11 mouse cellular contexts compared by ENCODE assay signal in the genomic region with DNA sequence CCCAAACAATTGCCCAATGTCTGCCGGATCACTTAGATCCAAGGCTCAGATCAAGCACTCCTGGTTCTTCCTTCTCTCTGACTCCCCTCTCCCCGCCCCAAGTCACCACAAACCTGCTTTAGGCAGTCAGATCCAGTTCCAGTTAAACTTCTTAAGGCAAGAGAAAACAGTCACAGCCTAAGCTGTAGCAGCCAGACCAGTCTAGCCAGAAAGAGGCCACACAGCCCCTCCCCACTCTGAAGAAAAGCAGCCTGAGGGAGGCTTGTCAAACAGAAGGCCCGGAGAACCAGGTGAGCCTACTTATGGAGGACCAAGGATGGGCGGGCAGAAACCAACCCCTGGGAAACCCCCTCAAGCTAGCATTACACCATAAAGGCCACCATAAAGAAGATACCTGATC. TPM values are rescaled to one million over a fixed set of nuclear protein-coding genes. Genes with fewer than 3 reads are reported as not detected.
DNase-seq lines count a peak whose midpoint lies in the region; ATAC-seq and TF ChIP-seq lines count a peak whose summit lies in the region.
"Had no signal": no experiment of that assay in that cellular context is flagged by ENCODE, and none has a peak within 500 bp of the region (broad histone marks: within the 10 kb centered on the region; RNA-seq: fewer than 3 reads in every experiment).

No protein-coding gene starts in this region.

- H3K4me3 ChIP-seq in gastrocnemius, adult 2 months, result no peak overlapping the region
- H3K4me3 ChIP-seq in lung, embryonic 16.5 days (ENCODE audit: low read length), result no peak overlapping the region
- no peak overlapping the region for H3K4me3 ChIP-seq in forebrain, embryonic 13.5 days
- H3K4me3 ChIP-seq: heart, embryonic 15.5 days had no signal

- ATAC-seq in lung, embryonic 16.5 days (ENCODE audit: low read depth), result peak; percentile 78
- no peak for ATAC-seq in forebrain, embryonic 13.5 days
- ATAC-seq in activated CD4-positive, CD25-positive, alpha-beta regulatory T cell, adult 4 months, result no peak

- no peaks in the 10 kb centered on the region; the same call in 1 of the 2 replicates for H3K27me3 ChIP-seq in lung, embryonic 16.5 days (ENCODE audit: control insufficient read depth, insufficient read depth, low read depth, low read length)
- H3K27me3 ChIP-seq in forebrain, embryonic 13.5 days, result peaks cover 26% of the 10 kb centered on the region

- no peaks in the 10 kb centered on the region for H3K9me3 ChIP-seq in lung, embryonic 16.5 days (ENCODE audit: control insufficient read depth, low read length)
- H3K9me3 ChIP-seq in forebrain, embryonic 13.5 days (replicated peaks), result no peaks in the 10 kb centered on the region
- H3K9me3 ChIP-seq: heart, embryonic 15.5 days had no signal

- H3K4me1 ChIP-seq in lung, embryonic 16.5 days (replicated peaks; ENCODE audit: control insufficient read depth, insufficient read depth, low read length), result peaks cover 44% of the 10 kb centered on the region
- H3K4me1 ChIP-seq in forebrain, embryonic 13.5 days, result peaks cover 28% of the 10 kb centered on the region

- WGBS in lung, embryonic 16.5 days, result 38% methylated on average over 4 of the region's 4 CpGs
- 59% methylated on average over 4 of the region's 4 CpGs for WGBS in forebrain, embryonic 13.5 days

- DNase-seq in gastrocnemius, adult 2 months, result no peak
- no peak for DNase-seq in gastrocnemius, postnatal 25 days
- peak; percentile 47 for DNase-seq in embryo, embryonic 11 days
- peak; percentile 67 for DNase-seq in kidney, adult 9 months
- DNase-seq in frontal cortex, postnatal 14 days (ENCODE audit: low spot score in 2 of 2), result no peak
- DNase-seq: cerebellum, postnatal 10 days had no signal

- intact Hi-C loops in gastrocnemius, adult 2 months (cut with DNase I), result no loop called here

- peak overlapping the region; percentile 59 for H3K27ac ChIP-seq in gastrocnemius, adult 2 months
- peak overlapping the region; percentile 94 for H3K27ac ChIP-seq in lung, embryonic 16.5 days (ENCODE audit: low read length)
- no peak overlapping the region for H3K27ac ChIP-seq in forebrain, embryonic 13.5 days
- H3K27ac ChIP-seq: heart, embryonic 15.5 days had no signal

- TF ChIP-seq CTCF in gastrocnemius, adult 2 months (IDR thresholded peaks at IDR 0.05), result no peak

- 0 out of 2 replicates have a peak overlapping the region, but pooled peaks have one; percentile 16 for H3K4me2 ChIP-seq in lung, embryonic 16.5 days (ENCODE audit: low read depth, low read length)
- no peak overlapping the region for H3K4me2 ChIP-seq in forebrain, embryonic 13.5 days
- H3K4me2 ChIP-seq: heart, embryonic 15.5 days had no signal

- H3K36me3 ChIP-seq in lung, embryonic 16.5 days (ENCODE audit: control insufficient read depth, insufficient read depth, low read length), result no peaks in the 10 kb centered on the region
- no peaks in the 10 kb centered on the region for H3K36me3 ChIP-seq in forebrain, embryonic 13.5 days (ENCODE audit: poor library complexity, severe bottlenecking)
- H3K36me3 ChIP-seq: heart, embryonic 15.5 days had no signal

- peak overlapping the region; percentile 2; the same call in 1 of the 2 replicates for H3K9ac ChIP-seq in lung, embryonic 16.5 days (ENCODE audit: low read length)
- no peak overlapping the region for H3K9ac ChIP-seq in forebrain, embryonic 13.5 days
- H3K9ac ChIP-seq: heart, embryonic 15.5 days had no signal

RNA-seq across cellular contexts. Expression of gene Rab15, which starts 4.6 kb away (rescaled TPM):
- 1 to 10 TPM; 1.0 to 5.6 TPM for total RNA-seq in gastrocnemius, adult 2 months (2021)
- total RNA-seq in gastrocnemius, postnatal 25 days (2021), result 1 to 10 TPM; 5.2 to 7.6 TPM
- polyA plus RNA-seq in lung, embryonic 16.5 days (2015; fragmentation: Nextera tagmentation; extraction: Ambion mirVana), result 34.8 and 35.8 TPM in 2 replicates
- polyA plus RNA-seq in forebrain, embryonic 13.5 days (2015; fragmentation: Nextera tagmentation; extraction: Ambion mirVana), result 12.3 and 14.3 TPM in 2 replicates
- polyA plus RNA-seq in activated CD4-positive, CD25-positive, alpha-beta regulatory T cell, adult 4 months (2017; shearing (Covaris generic)), result not detected
- total RNA-seq: monocyte, adult 5-6 weeks had no signal

RNA-seq across cellular contexts. Expression of gene Gpx2, which starts 22.8 kb away (rescaled TPM):
- not detected for total RNA-seq in gastrocnemius, adult 2 months (2021)
- not detected for total RNA-seq in gastrocnemius, postnatal 25 days (2021)
- 11.0 and 11.5 TPM in 2 replicates for polyA plus RNA-seq in lung, embryonic 16.5 days (2015; fragmentation: Nextera tagmentation; extraction: Ambion mirVana)
- polyA plus RNA-seq in forebrain, embryonic 13.5 days (2015; fragmentation: Nextera tagmentation; extraction: Ambion mirVana), result 0.12 TPM in 1 of 2 replicates, not detected in the other
- not detected for polyA plus RNA-seq in activated CD4-positive, CD25-positive, alpha-beta regulatory T cell, adult 4 months (2017; shearing (Covaris generic))
- total RNA-seq: monocyte, adult 5-6 weeks had no signal

RNA-seq across cellular contexts. Expression of gene Fntb, which starts 52.7 kb away (rescaled TPM):
- total RNA-seq in gastrocnemius, adult 2 months (2021), result 10 to 100 TPM; 11.2 to 13.3 TPM
- 10 to 100 TPM; 11.3 to 13.2 TPM for total RNA-seq in gastrocnemius, postnatal 25 days (2021)
- 39.0 and 40.4 TPM in 2 replicates for polyA plus RNA-seq in lung, embryonic 16.5 days (2015; fragmentation: Nextera tagmentation; extraction: Ambion mirVana)
- polyA plus RNA-seq in forebrain, embryonic 13.5 days (2015; fragmentation: Nextera tagmentation; extraction: Ambion mirVana), result 30.1 and 32.9 TPM in 2 replicates
- 10 to 100 TPM; 16.5 to 22.9 TPM for polyA plus RNA-seq in activated CD4-positive, CD25-positive, alpha-beta regulatory T cell, adult 4 months (2017; shearing (Covaris generic))

RNA-seq across cellular contexts. Expression of gene Churc1, which starts 52.8 kb away (rescaled TPM):
- 10 to 100 TPM; 53.8 to 69.8 TPM for total RNA-seq in gastrocnemius, adult 2 months (2021)
- total RNA-seq in gastrocnemius, postnatal 25 days (2021), result 10 to 100 TPM; 60.1 to 65.8 TPM
- polyA plus RNA-seq in lung, embryonic 16.5 days (2015; fragmentation: Nextera tagmentation; extraction: Ambion mirVana), result 130 and 147 TPM in 2 replicates
- 116 and 119 TPM in 2 replicates for polyA plus RNA-seq in forebrain, embryonic 13.5 days (2015; fragmentation: Nextera tagmentation; extraction: Ambion mirVana)
- 100 to 1,000 TPM; 149 to 159 TPM for polyA plus RNA-seq in activated CD4-positive, CD25-positive, alpha-beta regulatory T cell, adult 4 months (2017; shearing (Covaris generic))

Comparison
In these comparisons a context has a peak if more than half of its experiments do, and no peak if none do; other contexts are left out.
1. DNase-seq: peak in embryo, embryonic 11 days (single experiment) and kidney, adult 9 months (single experiment); none in gastrocnemius, adult 2 months (single experiment), gastrocnemius, postnatal 25 days (single experiment) and frontal cortex, postnatal 14 days (0 of 2).
2. RNA of gene Rab15, which starts 4.6 kb away (polyA plus RNA-seq): 34.8 to 35.8 TPM in lung, embryonic 16.5 days and 12.3 to 14.3 TPM in forebrain, embryonic 13.5 days; not detected in activated CD4-positive, CD25-positive, alpha-beta regulatory T cell, adult 4 months; every median in the first group is over 10 times any median in the second.
3. RNA of gene Gpx2, which starts 22.8 kb away (polyA plus RNA-seq): 11.0 to 11.5 TPM in lung, embryonic 16.5 days; 0.12 TPM in forebrain, embryonic 13.5 days and not detected in activated CD4-positive, CD25-positive, alpha-beta regulatory T cell, adult 4 months; every median in the first group is over 10 times any median in the second.